Mouse (Mus musculus) adrenal gland, postnatal 36 days (tissue): ENCODE measurements around the gene Ap3d1. TPM values are rescaled to one million over a fixed set of nuclear protein-coding genes. Genes with fewer than 3 reads are reported as not detected.
A peak's percentile ranks its signal among the peaks of the same experiment; 100 is the strongest.

ENCODE experiments used
- DNase-seq, 2 experiments: peaks; one replicate each; pipeline ENCODE4 v3.0.0; 2021; ENCODE audit warnings: mixed read lengths in 1 of 2
- total RNA-seq, 2 experiments: library from RNA; stranded (reverse); gene quantifications; 2 replicates each; pipeline ENCODE4 v1.2.3; 2021

Ap3d1 gene
- total RNA-seq, 2 experiments from 2014 or later, result 80.3 to 99.6 TPM

- no peak for DNase-seq
Observed at GRCm38 (mm10) chr10:80703643-80704042, 38.4 kb downstream of the Ap3d1 start.

GRCm38 (mm10) chr10:80702536-80703390 lies 39.3 kb downstream of the Ap3d1 start:
- peak; percentile 98 for DNase-seq

- DNase-seq, result peak; percentile 99 to 100
Observed at GRCm38 (mm10) chr10:80701721-80702535, 40.1 kb downstream of the Ap3d1 start, which contains the start of the genes Mob3a and Izumo4. Gene Mob3a (minus strand): TSS chr10:80701977. Gene Izumo4 (plus strand): TSS chr10:80702184.

GRCm38 (mm10) chr10:80700732-80701131 lies 41.3 kb downstream of the Ap3d1 start:
- DNase-seq, result no peak

GRCm38 (mm10) chr10:80700038-80700504 lies 42.0 kb downstream of the Ap3d1 start:
- DNase-seq, result no peak

GRCm38 (mm10) chr10:80698605-80699004 lies 43.5 kb downstream of the Ap3d1 start:
- DNase-seq, result no peak

GRCm38 (mm10) chr10:80697812-80698211 lies 44.3 kb downstream of the Ap3d1 start:
- no peak for DNase-seq

GRCm38 (mm10) chr10:80697393-80697787 lies 44.7 kb downstream of the Ap3d1 start:
- DNase-seq, result no peak

GRCm38 (mm10) chr10:80696502-80697392 lies 45.3 kb downstream of the Ap3d1 start:
- no peak for DNase-seq

GRCm38 (mm10) chr10:80695801-80696501 lies 46.1 kb downstream of the Ap3d1 start:
- DNase-seq, result no peak

GRCm38 (mm10) chr10:80695186-80695585 lies 46.9 kb downstream of the Ap3d1 start:
- DNase-seq, result peak; percentile 69 to 77

- no peak for DNase-seq
Observed at GRCm38 (mm10) chr10:80694159-80694938, 47.7 kb downstream of the Ap3d1 start.

- no peak for DNase-seq
Observed at GRCm38 (mm10) chr10:80693401-80694045, 48.5 kb downstream of the Ap3d1 start.

GRCm38 (mm10) chr10:80692249-80693165 lies 49.6 kb downstream of the Ap3d1 start:
- DNase-seq, result no peak

- DNase-seq, result peak; percentile 79 to 83
Observed at GRCm38 (mm10) chr10:80687850-80688249, 54.2 kb downstream of the Ap3d1 start.

- DNase-seq, result no peak
Observed at GRCm38 (mm10) chr10:80686617-80687016, 55.4 kb downstream of the Ap3d1 start.

- DNase-seq, result no peak
Observed at GRCm38 (mm10) chr10:80684984-80685383, 57.1 kb downstream of the Ap3d1 start.

GRCm38 (mm10) chr10:80684214-80684613 lies 57.9 kb downstream of the Ap3d1 start:
- peak; percentile 80 to 85 for DNase-seq

GRCm38 (mm10) chr10:80683647-80684046 lies 58.4 kb downstream of the Ap3d1 start:
- DNase-seq, result peak in 1 of 2 experiments; percentile 55
